In the genomic region with DNA sequence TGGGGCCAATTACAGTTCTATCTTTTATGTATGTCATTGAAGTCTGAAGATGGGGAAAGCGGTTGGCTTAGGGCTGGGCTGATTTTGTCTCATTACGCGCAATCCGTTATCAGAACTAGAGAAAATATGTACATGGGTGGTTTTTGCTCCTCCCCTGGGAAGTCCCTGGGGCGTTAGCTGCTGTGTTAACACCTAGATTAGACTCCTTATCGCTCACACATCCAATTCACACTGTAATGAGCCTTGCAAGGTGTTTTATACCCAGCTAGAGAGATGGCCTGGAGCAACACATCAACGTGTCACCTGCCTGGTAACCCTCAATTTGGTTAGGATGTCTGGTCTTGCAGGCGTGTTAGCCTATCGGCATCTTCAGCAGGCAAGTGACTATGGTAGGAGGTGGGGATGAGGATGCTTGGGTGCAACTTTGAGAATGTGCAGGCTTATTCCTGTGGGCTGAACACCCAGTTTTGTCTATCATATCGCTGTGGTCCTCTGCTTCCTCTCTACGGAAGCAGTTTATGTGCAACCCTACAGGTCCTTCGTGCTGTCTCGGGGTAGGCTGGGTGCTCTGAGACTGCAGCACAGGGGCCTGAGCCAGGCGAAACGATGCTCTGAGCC, we compare ENCODE assay signal across 8 mouse cellular contexts. TPM values are rescaled to one million over a fixed set of nuclear protein-coding genes. Genes with fewer than 3 reads are reported as not detected.
DNase-seq lines count a peak whose midpoint lies in the region; ATAC-seq lines count a peak whose summit lies in the region.

No protein-coding gene starts in this region.

- H3K27me3 ChIP-seq in kidney, embryonic 16.5 days (ENCODE audit: insufficient read depth, low read length): no peaks in the 10 kb centered on the region
- H3K27me3 ChIP-seq in hindbrain, embryonic 16.5 days (replicated peaks; ENCODE audit: control insufficient read depth, insufficient read depth, low read length): no peaks in the 10 kb centered on the region
- no peaks in the 10 kb centered on the region for H3K27me3 ChIP-seq in midbrain, embryonic 14.5 days (ENCODE audit: control insufficient read depth, insufficient read depth, low read length)

- no peaks in the 10 kb centered on the region for H3K9me3 ChIP-seq in kidney, embryonic 16.5 days (ENCODE audit: low read length)
- H3K9me3 ChIP-seq in hindbrain, embryonic 16.5 days (ENCODE audit: control insufficient read depth, low read length): no peaks in the 10 kb centered on the region
- H3K9me3 ChIP-seq in midbrain, embryonic 14.5 days (ENCODE audit: control insufficient read depth, low read length): no peaks in the 10 kb centered on the region

- peaks cover 11% of the 10 kb centered on the region; the same call in 1 of the 2 replicates for H3K36me3 ChIP-seq in kidney, embryonic 16.5 days (ENCODE audit: insufficient read depth, low read length)
- H3K36me3 ChIP-seq in hindbrain, embryonic 16.5 days (ENCODE audit: control insufficient read depth, insufficient read depth, low read length): peaks cover 6% of the 10 kb centered on the region; the same call in 1 of the 2 replicates
- H3K36me3 ChIP-seq in midbrain, embryonic 14.5 days (ENCODE audit: control insufficient read depth, insufficient read depth, low read length): peaks cover 36% of the 10 kb centered on the region

- peak overlapping the region; percentile 97 for H3K4me3 ChIP-seq in kidney, embryonic 16.5 days (ENCODE audit: low read length)
- H3K4me3 ChIP-seq in hindbrain, embryonic 16.5 days (ENCODE audit: low read length): peak overlapping the region; percentile 93
- peak overlapping the region; percentile 99 for H3K4me3 ChIP-seq in midbrain, embryonic 14.5 days (replicated peaks; ENCODE audit: low read depth, low read length)

- H3K27ac ChIP-seq in kidney, embryonic 16.5 days (ENCODE audit: low read length): peak overlapping the region; percentile 64; the same call in 1 of the 2 replicates
- no peak overlapping the region for H3K27ac ChIP-seq in hindbrain, embryonic 16.5 days (ENCODE audit: low read depth, low read length)
- no peak overlapping the region for H3K27ac ChIP-seq in midbrain, embryonic 14.5 days (replicated peaks; ENCODE audit: low read depth, low read length)

- intact Hi-C loops in gastrocnemius, postnatal 36 days (cut with DNase I): loop anchor here (5.0 kb wide), 2 partner anchors 35 to 45 kb away; a partner anchor contains a TSS
- intact Hi-C loops in left cerebral cortex, postnatal 14 days (cut with DNase I): loop anchor here (5.0 kb wide), 1 partner anchor 45 kb away; a partner anchor contains a TSS

- no peak for DNase-seq in kidney, adult 9 months
- DNase-seq in midbrain, embryonic 14.5 days: no peak
- DNase-seq in adrenal gland, adult 8-10 months: no peak
- DNase-seq in gastrocnemius, postnatal 36 days: no peak
- DNase-seq in left cerebral cortex, postnatal 14 days (ENCODE audit: low spot score in 2 of 2): no peak

- peaks cover 70% of the 10 kb centered on the region for H3K4me1 ChIP-seq in kidney, embryonic 16.5 days (ENCODE audit: insufficient read depth, low read length)
- peaks cover 57% of the 10 kb centered on the region for H3K4me1 ChIP-seq in hindbrain, embryonic 16.5 days (ENCODE audit: control insufficient read depth, insufficient read depth, low read depth, low read length)
- H3K4me1 ChIP-seq in midbrain, embryonic 14.5 days (ENCODE audit: control insufficient read depth, insufficient read depth, low read length): peaks cover 51% of the 10 kb centered on the region

- no peak for ATAC-seq in kidney, embryonic 16.5 days (ENCODE audit: low FRiP score, low TSS enrichment)
- peak; percentile 2; the same call in 1 of the 2 replicates for ATAC-seq in common myeloid progenitor, adult 5-6 weeks (replicated peaks; ENCODE audit: low read depth, poor library complexity, severe bottlenecking)
- ATAC-seq in hindbrain, embryonic 16.5 days: no peak
- no peak for ATAC-seq in midbrain, embryonic 14.5 days (ENCODE audit: low FRiP score, low TSS enrichment)

- WGBS in kidney, embryonic 16.5 days: 70% methylated on average over 15 of the region's 15 CpGs
- WGBS in hindbrain, embryonic 16.5 days: 78% methylated on average over 15 of the region's 15 CpGs
- 88% methylated on average over 15 of the region's 15 CpGs for WGBS in midbrain, embryonic 14.5 days

- peak overlapping the region; percentile 85 for H3K4me2 ChIP-seq in kidney, embryonic 16.5 days (replicated peaks; ENCODE audit: low read depth, low read length)
- peak overlapping the region; percentile 99 for H3K4me2 ChIP-seq in hindbrain, embryonic 16.5 days (ENCODE audit: low read length)
- H3K4me2 ChIP-seq in midbrain, embryonic 14.5 days (ENCODE audit: low read length): peak overlapping the region; percentile 100

- peak overlapping the region; percentile 62 for H3K9ac ChIP-seq in kidney, embryonic 16.5 days (replicated peaks; ENCODE audit: low read length)
- H3K9ac ChIP-seq in hindbrain, embryonic 16.5 days (ENCODE audit: low read depth, low read length): peak overlapping the region; percentile 68
- peak overlapping the region; percentile 47 for H3K9ac ChIP-seq in midbrain, embryonic 14.5 days (replicated peaks; ENCODE audit: low read length)

RNA-seq across cellular contexts. Expression of a gene that starts 1.0 kb away (rescaled TPM):
- 19.5 and 25.0 TPM in 2 replicates for polyA plus RNA-seq in kidney, embryonic 16.5 days (2015; fragmentation: Nextera tagmentation; extraction: Ambion mirVana)
- total RNA-seq in common myeloid progenitor, adult 5-6 weeks (2017): 29.8 and 31.7 TPM in 2 replicates
- polyA plus RNA-seq in hindbrain, embryonic 16.5 days (2015; fragmentation: Nextera tagmentation; extraction: Ambion mirVana): 21.6 and 29.7 TPM in 2 replicates
- polyA plus RNA-seq in midbrain, embryonic 14.5 days (2014; fragmentation: Nextera tagmentation; extraction: Ambion mirVana): 12.4 and 14.3 TPM in 2 replicates
- total RNA-seq in adrenal gland, adult 8-10 months (2022): 10 to 100 TPM; 24.9 to 39.2 (median 32.8) TPM
- total RNA-seq in gastrocnemius, postnatal 36 days (2021): 100 to 1,000 TPM; 235 to 261 TPM
- total RNA-seq in left cerebral cortex, postnatal 14 days (2021): 10 to 100 TPM; 36.6 to 37.7 TPM

RNA-seq across cellular contexts. Expression of a gene that starts 2.4 kb away (rescaled TPM):
- polyA plus RNA-seq in kidney, embryonic 16.5 days (2015; fragmentation: Nextera tagmentation; extraction: Ambion mirVana): 93.4 and 97.9 TPM in 2 replicates
- total RNA-seq in common myeloid progenitor, adult 5-6 weeks (2017): 17.8 and 35.4 TPM in 2 replicates
- 118 and 128 TPM in 2 replicates for polyA plus RNA-seq in hindbrain, embryonic 16.5 days (2015; fragmentation: Nextera tagmentation; extraction: Ambion mirVana)
- polyA plus RNA-seq in midbrain, embryonic 14.5 days (2014; fragmentation: Nextera tagmentation; extraction: Ambion mirVana): 154 and 169 TPM in 2 replicates
- 10 to 100 TPM; 56.2 to 62.7 (median 57.0) TPM for total RNA-seq in adrenal gland, adult 8-10 months (2022)
- total RNA-seq in gastrocnemius, postnatal 36 days (2021): 10 to 100 TPM; 19.7 to 22.8 TPM
- 10 to 100 TPM; 38.7 to 39.2 TPM for total RNA-seq in left cerebral cortex, postnatal 14 days (2021)

RNA-seq across cellular contexts. Expression of a gene that starts 13.6 kb away (rescaled TPM):
- polyA plus RNA-seq in kidney, embryonic 16.5 days (2015; fragmentation: Nextera tagmentation; extraction: Ambion mirVana): 18.1 and 21.5 TPM in 2 replicates
- 11.9 and 18.1 TPM in 2 replicates for total RNA-seq in common myeloid progenitor, adult 5-6 weeks (2017)
- 11.6 and 15.4 TPM in 2 replicates for polyA plus RNA-seq in hindbrain, embryonic 16.5 days (2015; fragmentation: Nextera tagmentation; extraction: Ambion mirVana)
- 10.1 and 10.5 TPM in 2 replicates for polyA plus RNA-seq in midbrain, embryonic 14.5 days (2014; fragmentation: Nextera tagmentation; extraction: Ambion mirVana)
- 100 to 1,000 TPM; 254 to 451 (median 353) TPM for total RNA-seq in adrenal gland, adult 8-10 months (2022)
- 10 to 100 TPM; 43.4 to 44.2 TPM for total RNA-seq in gastrocnemius, postnatal 36 days (2021)
- total RNA-seq in left cerebral cortex, postnatal 14 days (2021): 10 to 100 TPM; 26.6 to 29.0 TPM

RNA-seq across cellular contexts. Expression of a gene that starts 22.9 kb away (rescaled TPM):
- 0.15 and 0.23 TPM in 2 replicates for polyA plus RNA-seq in kidney, embryonic 16.5 days (2015; fragmentation: Nextera tagmentation; extraction: Ambion mirVana)
- not detected in 2 replicates for total RNA-seq in common myeloid progenitor, adult 5-6 weeks (2017)
- not detected in 2 replicates for polyA plus RNA-seq in hindbrain, embryonic 16.5 days (2015; fragmentation: Nextera tagmentation; extraction: Ambion mirVana)
- 0.21 and 0.28 TPM in 2 replicates for polyA plus RNA-seq in midbrain, embryonic 14.5 days (2014; fragmentation: Nextera tagmentation; extraction: Ambion mirVana)
- total RNA-seq in adrenal gland, adult 8-10 months (2022): not detected
- not detected for total RNA-seq in gastrocnemius, postnatal 36 days (2021)
- total RNA-seq in left cerebral cortex, postnatal 14 days (2021): not detected

RNA-seq across cellular contexts. Expression of a gene that starts 38.4 kb away (rescaled TPM):
- polyA plus RNA-seq in kidney, embryonic 16.5 days (2015; fragmentation: Nextera tagmentation; extraction: Ambion mirVana): 27.0 and 28.1 TPM in 2 replicates
- 18.0 and 19.8 TPM in 2 replicates for total RNA-seq in common myeloid progenitor, adult 5-6 weeks (2017)
- polyA plus RNA-seq in hindbrain, embryonic 16.5 days (2015; fragmentation: Nextera tagmentation; extraction: Ambion mirVana): 22.6 and 24.8 TPM in 2 replicates
- polyA plus RNA-seq in midbrain, embryonic 14.5 days (2014; fragmentation: Nextera tagmentation; extraction: Ambion mirVana): 33.6 and 34.4 TPM in 2 replicates
- 100 to 1,000 TPM in 3 of 4 experiments, 10 to 100 TPM in 1; 95.1 to 183 (median 136) TPM for total RNA-seq in adrenal gland, adult 8-10 months (2022)
- total RNA-seq in gastrocnemius, postnatal 36 days (2021): 10 to 100 TPM; 12.2 to 15.2 TPM
- 10 to 100 TPM; 63.6 to 65.1 TPM for total RNA-seq in left cerebral cortex, postnatal 14 days (2021)

Comparison
In these comparisons a context has a peak if more than half of its experiments do, and no peak if none do; other contexts are left out.
1. RNA of a gene that starts 13.6 kb away (total RNA-seq): 254 to 451 TPM in adrenal gland, adult 8-10 months; 43.4 to 44.2 TPM in gastrocnemius, postnatal 36 days, 26.6 to 29.0 TPM in left cerebral cortex, postnatal 14 days and 11.9 to 18.1 TPM in common myeloid progenitor, adult 5-6 weeks; every median in the first group is over 4 times any median in the second.
2. Peak in every context shown above with its lines, with median percentiles within 50 percentile points of each other: H3K4me2 ChIP-seq, H3K4me3 ChIP-seq and H3K9ac ChIP-seq.